Mouse (Mus musculus) hindbrain, embryonic 15.5 days (tissue): ENCODE measurements around the gene Tppp. TPM values are rescaled to one million over a fixed set of nuclear protein-coding genes. Genes with fewer than 3 reads are reported as not detected.
A peak's percentile ranks its signal among the peaks of the same experiment; 100 is the strongest.

ENCODE experiments used
- ATAC-seq: fragments of 200-750 bp; cut with Nextera tagmentation; 2 replicates; pipeline ENCODE4 v1.8.0; 2017; ENCODE audit warnings: low read depth, moderate number of reproducible peaks, moderate TSS enrichment; ENCODE audit not compliant: low FRiP score
- H3K27ac ChIP-seq: fragments of 300-500 bp; sonication (generic); replicated peaks from 2 replicates; pipeline ENCODE4 v1.5.1; 2015; ENCODE audit warnings: mild to moderate bottlenecking, inconsistent platforms
- H3K27me3 ChIP-seq: fragments of 300-500 bp; sonication (generic); 2 replicates; pipeline ENCODE4 v1.6.1; 2015; ENCODE audit warnings: control low read depth, inconsistent platforms
- H3K36me3 ChIP-seq: fragments of 300-500 bp; sonication (generic); 2 replicates; pipeline ENCODE4 v1.6.1; 2015; ENCODE audit warnings: control low read depth, inconsistent platforms
- H3K4me1 ChIP-seq: fragments of 300-500 bp; sonication (generic); replicated peaks from 2 replicates; pipeline ENCODE4 v1.6.1; 2015; ENCODE audit warnings: control low read depth, inconsistent platforms
- H3K4me2 ChIP-seq: fragments of 300-500 bp; sonication (generic); 2 replicates; pipeline ENCODE4 v1.6.1; 2015; ENCODE audit warnings: moderate library complexity, mild to moderate bottlenecking, inconsistent platforms
- H3K4me3 ChIP-seq: fragments of 300-500 bp; sonication (generic); 2 replicates; pipeline ENCODE4 v1.5.1; 2015; ENCODE audit warnings: mild to moderate bottlenecking, inconsistent platforms
- H3K9ac ChIP-seq: fragments of 300-500 bp; sonication (generic); 2 replicates; pipeline ENCODE4 v1.6.1; 2015; ENCODE audit warnings: inconsistent platforms
- H3K9me3 ChIP-seq: fragments of 300-500 bp; sonication (generic); 2 replicates; pipeline ENCODE4 v1.6.1; 2016; ENCODE audit warnings: control low read depth, inconsistent platforms
- WGBS: fragments of 180-500 bp; shearing (Covaris S2); methylation state at CpG from one replicate; pipeline ENCODE4 v1.1.7; 2015; 5-methylcytosine and 5-hydroxymethylcytosine counted together
- polyA plus RNA-seq: library from polyadenylated mRNA; unstranded; fragments of >200 nt; fragmentation: Nextera tagmentation; extraction: Ambion mirVana; gene quantifications from 2 replicates; pipeline ENCODE4 v1.2.1, GENCODE M21; 2015

Gene Tppp
- polyA plus RNA-seq, 1 experiment from 2014 or later, result 11.8 TPM

DNA sequence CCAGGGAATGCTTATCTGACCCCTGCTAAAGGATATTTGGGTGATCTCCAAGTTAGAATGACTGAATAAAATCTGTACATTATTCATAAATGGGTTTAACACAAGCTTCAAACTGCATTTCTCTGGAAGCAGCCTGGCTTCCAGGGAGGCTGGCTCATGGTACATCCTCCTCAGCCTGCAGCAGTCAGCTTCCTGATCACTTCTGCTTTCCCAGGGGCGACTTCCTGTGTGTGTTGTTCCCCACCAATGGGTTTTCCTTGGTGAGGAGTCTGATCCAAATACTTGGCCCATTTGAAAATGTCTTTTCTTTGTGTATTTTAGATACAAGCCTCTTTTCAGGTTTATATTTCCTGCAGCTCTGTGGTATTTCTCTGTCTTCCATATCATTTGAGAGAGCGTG is 19.8 kb downstream of the Tppp start:
- no peak for ATAC-seq
- WGBS, result 91% methylated on average over 2 of the region's 2 CpGs
- Histone ChIP-seq H3K27me3 (no peaks in the 10 kb centered on the region), H3K4me3 (no peak overlapping the region), H3K27ac (no peak overlapping the region), H3K9ac (no peak overlapping the region), H3K4me1 (peaks cover 16% of the 10 kb centered on the region), H3K4me2 (no peak overlapping the region), H3K36me3 (peaks cover 19% of the 10 kb centered on the region; the same call in 1 of the 2 replicates), H3K9me3 (no peaks in the 10 kb centered on the region)

DNA sequence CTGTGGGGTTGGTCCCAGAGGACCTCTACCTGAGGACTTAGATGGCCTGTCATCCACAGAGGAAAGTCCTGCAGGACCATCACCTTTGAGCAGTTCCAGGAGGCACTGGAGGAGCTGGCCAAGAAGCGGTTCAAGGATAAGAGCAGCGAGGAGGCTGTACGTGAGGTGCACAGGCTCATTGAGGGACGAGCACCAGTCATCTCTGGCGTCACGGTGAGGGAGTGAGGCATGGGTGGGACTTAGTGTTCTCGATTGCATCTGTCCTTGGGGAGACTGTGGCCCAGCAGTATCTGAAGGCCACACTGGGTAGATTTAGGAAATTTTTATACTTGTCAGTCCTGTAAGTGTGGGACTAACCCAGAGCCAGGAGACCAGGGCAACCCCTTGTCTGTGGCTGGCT is 21.5 kb downstream of the Tppp start:
- Histone ChIP-seq H3K27me3 (no peaks in the 10 kb centered on the region), H3K9ac (no peak overlapping the region), H3K4me2 (no peak overlapping the region), H3K36me3 (peaks cover 19% of the 10 kb centered on the region), H3K4me1 (peaks cover 6% of the 10 kb centered on the region), H3K9me3 (no peaks in the 10 kb centered on the region), H3K27ac (no peak overlapping the region), H3K4me3 (no peak overlapping the region)
- WGBS, result 91% methylated on average over 7 of the region's 7 CpGs
- no peak for ATAC-seq

DNA sequence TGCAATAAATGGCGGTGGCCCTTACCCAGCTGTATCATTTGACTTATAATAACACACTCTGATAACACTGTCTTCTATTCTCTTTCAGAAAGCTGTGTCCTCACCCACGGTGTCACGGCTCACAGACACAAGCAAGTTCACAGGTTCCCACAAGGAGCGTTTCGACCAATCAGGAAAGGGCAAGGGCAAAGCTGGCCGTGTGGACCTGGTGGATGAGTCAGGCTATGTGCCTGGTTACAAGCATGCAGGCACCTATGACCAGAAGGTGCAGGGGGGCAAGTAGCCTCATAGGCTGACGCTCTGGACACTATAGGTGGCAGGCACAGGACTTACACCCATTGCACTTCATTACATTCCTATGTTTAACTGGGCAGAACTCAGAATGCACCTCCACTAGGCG is 21.9 kb downstream of the Tppp start:
- H3K27ac ChIP-seq, result no peak overlapping the region
- no peak overlapping the region for H3K4me2 ChIP-seq
- no peaks in the 10 kb centered on the region for H3K27me3 ChIP-seq
- no peaks in the 10 kb centered on the region for H3K9me3 ChIP-seq
- WGBS, result 85% methylated on average over 8 of the region's 8 CpGs
- ATAC-seq, result no peak
- H3K4me3 ChIP-seq, result no peak overlapping the region
- H3K9ac ChIP-seq, result no peak overlapping the region
- peaks cover 19% of the 10 kb centered on the region for H3K36me3 ChIP-seq
- peaks cover 2% of the 10 kb centered on the region; the same call in 1 of the 2 replicates for H3K4me1 ChIP-seq

DNA sequence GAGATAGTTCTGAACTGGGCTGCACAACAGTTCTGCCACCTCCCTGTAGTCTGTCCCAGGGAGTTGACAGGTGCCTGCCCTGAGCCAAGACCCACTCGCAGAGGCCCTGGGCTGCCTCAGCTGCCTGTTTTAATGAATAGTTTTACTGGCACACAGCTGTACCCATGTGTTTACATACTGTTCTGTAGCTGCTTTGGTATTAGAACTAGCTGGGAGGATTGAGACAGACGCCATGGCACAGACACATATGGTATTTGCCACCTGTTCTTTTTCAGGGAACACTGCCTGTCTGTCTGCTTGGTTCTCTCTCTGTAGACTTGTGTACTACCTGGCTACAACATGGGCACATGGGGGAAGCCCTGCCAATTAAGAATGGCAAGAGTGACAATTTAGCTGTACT is 25.5 kb downstream of the Tppp start:
- WGBS, result 81% methylated on average over 2 of the region's 2 CpGs
- Histone ChIP-seq H3K4me3 (no peak overlapping the region), H3K4me1 (no peaks in the 10 kb centered on the region), H3K27ac (no peak overlapping the region), H3K36me3 (peaks cover 19% of the 10 kb centered on the region), H3K27me3 (no peaks in the 10 kb centered on the region), H3K9me3 (no peaks in the 10 kb centered on the region), H3K4me2 (no peak overlapping the region), H3K9ac (no peak overlapping the region)
- ATAC-seq, result no peak

DNA sequence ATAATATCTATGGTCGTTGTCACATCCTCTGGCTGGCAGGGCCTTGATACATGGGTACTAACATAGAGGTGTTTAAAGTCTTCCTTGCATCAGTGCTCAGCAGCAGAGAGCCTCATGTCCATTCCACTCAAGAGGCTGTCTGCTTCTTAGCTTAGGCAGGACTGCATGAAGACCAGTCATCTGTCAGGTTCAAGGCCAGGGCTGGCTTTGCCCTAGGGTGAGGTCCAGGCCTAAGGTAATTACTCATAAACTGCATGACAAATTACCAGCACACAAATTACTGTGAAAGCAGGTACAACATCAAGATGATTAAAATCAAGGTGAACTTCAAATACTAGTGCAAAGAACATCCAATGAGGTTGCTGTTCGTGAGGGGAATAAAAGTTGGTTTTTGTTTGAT is 26.6 kb downstream of the Tppp start:
- Histone ChIP-seq H3K27ac (no peak overlapping the region), H3K36me3 (peaks cover 19% of the 10 kb centered on the region), H3K4me3 (no peak overlapping the region), H3K9ac (no peak overlapping the region), H3K27me3 (no peaks in the 10 kb centered on the region), H3K4me2 (no peak overlapping the region), H3K4me1 (no peaks in the 10 kb centered on the region), H3K9me3 (no peaks in the 10 kb centered on the region)
- WGBS, result 96% methylated on average over 2 of the region's 2 CpGs
- no peak for ATAC-seq

DNA sequence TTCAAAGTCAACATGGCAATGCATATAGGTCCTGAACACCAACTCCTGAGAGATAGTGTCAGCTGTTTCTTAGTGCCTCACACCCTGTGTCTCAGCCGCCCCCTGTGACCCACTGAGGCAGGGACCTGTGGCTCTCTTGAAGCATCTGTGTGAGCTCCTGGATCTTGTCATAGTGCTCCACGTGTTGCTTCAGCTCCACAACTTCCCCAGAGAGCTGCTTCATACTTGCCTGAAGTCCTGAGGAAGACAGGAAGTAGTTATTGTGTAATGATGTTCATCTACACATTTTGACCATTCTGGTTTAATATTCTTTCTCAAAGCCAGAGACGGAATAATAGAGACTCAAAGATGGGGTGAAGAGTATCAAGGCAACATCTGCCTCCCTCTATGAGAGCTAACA is 30.7 kb downstream of the Tppp start:
- Histone ChIP-seq H3K9me3 (no peaks in the 10 kb centered on the region), H3K4me1 (no peaks in the 10 kb centered on the region), H3K27ac (no peak overlapping the region), H3K4me2 (no peak overlapping the region), H3K9ac (no peak overlapping the region), H3K4me3 (no peak overlapping the region), H3K36me3 (no peaks in the 10 kb centered on the region; the same call in 1 of the 2 replicates), H3K27me3 (no peaks in the 10 kb centered on the region)
- no peak for ATAC-seq
- 92% methylated on average over 3 of the region's 3 CpGs for WGBS

DNA sequence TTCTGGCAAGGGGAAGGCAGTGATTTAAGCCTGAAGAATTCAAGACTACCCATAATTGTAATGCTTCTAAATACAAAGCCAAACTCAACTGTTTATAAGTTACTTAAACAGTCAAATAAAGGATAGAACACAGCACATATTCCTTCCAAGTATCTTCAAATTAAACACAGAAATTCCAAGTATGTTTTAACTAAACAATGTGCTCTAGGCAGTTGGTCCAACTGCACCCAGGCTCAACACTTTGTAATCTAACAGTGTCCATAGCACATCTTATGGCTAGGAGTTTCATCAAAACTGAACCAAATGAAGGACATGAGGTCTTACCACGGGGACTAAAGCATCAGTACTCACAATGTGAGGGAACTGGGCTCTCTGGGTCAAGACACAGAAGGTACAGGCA is 47.0 kb downstream of the Tppp start:
- H3K4me1 ChIP-seq, result no peaks in the 10 kb centered on the region
- H3K9me3 ChIP-seq, result no peaks in the 10 kb centered on the region
- ATAC-seq, result no peak
- H3K9ac ChIP-seq, result no peak overlapping the region
- 97% methylated on average over 1 of the region's 1 CpGs for WGBS
- no peaks in the 10 kb centered on the region for H3K27me3 ChIP-seq
- H3K4me2 ChIP-seq, result no peak overlapping the region
- no peaks in the 10 kb centered on the region for H3K36me3 ChIP-seq
- no peak overlapping the region for H3K4me3 ChIP-seq
- no peak overlapping the region for H3K27ac ChIP-seq

DNA sequence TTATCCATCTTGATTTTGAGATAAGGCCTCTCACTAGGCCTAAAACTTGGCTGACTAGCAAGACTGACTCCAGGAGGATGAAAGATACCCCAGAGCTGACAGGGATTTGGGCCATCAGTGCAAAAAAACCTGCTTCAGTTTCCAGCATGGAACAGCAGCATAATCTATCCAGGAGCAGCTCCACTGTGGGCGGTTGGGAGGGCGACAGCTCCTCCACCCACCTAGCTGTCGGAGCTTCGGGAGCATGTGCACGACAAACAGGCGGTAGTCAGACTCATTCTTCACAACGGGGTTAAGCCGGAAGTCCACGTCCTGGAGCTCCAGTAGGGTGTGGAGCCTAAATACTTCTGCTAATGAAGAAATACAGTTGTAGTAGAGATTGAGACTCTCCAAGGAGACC is 48.9 kb downstream of the Tppp start:
- H3K9ac ChIP-seq, result no peak overlapping the region
- WGBS, result 95% methylated on average over 9 of the region's 9 CpGs
- no peaks in the 10 kb centered on the region for H3K36me3 ChIP-seq
- H3K4me2 ChIP-seq, result no peak overlapping the region
- H3K4me3 ChIP-seq, result no peak overlapping the region
- no peaks in the 10 kb centered on the region; the same call in 1 of the 2 replicates for H3K4me1 ChIP-seq
- no peaks in the 10 kb centered on the region for H3K27me3 ChIP-seq
- H3K27ac ChIP-seq, result no peak overlapping the region
- no peaks in the 10 kb centered on the region for H3K9me3 ChIP-seq
- ATAC-seq, result no peak

DNA sequence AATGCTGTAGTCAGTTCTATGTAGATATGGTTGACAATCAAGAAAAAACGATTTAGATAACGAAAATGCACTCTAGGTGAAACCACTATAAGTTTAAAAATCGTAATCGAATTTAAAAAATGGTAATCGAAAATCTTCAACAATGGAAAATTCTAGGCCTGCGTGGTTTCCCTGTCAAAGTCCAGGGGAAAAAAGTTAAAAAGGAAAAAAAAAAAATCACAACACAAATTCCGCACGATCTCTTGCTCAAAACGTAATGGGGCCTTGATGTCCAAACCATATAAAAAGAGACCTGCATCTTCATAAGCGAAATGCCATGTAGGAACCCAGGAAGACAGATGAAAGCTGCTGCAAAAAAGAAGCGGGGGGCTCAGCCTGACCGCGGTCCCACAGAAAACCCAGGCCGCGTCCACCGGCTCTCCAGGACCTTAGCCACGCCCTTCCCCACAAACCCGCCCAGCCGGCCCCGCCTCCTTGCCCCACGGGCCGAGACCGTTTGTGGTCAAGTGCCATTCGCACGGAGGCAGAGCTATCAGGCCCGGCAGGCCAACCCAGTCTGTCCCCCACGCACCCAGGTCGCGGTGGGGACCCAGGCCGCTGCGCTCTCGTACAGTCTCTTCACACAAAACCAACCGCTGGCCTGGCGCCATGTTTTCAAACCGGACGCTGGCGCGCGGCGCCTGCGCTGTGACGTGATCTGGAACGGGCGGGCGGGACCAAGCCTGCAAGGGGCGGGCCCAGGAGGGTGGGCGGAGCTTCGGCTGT is 52.6 kb downstream of the Tppp start, which contains the start of gene Cep72:
Gene Cep72, minus strand, starts transcription at position 687 of the 765 bp plus-strand sequence.
- Histone ChIP-seq H3K27me3 (no peaks in the 10 kb centered on the region), H3K9me3 (no peaks in the 10 kb centered on the region), H3K36me3 (no peaks in the 10 kb centered on the region), H3K4me1 (no peaks in the 10 kb centered on the region; the same call in 1 of the 2 replicates), H3K9ac (peak within 1 kb of the TSS; percentile 81), H3K4me2 (peak within 1 kb of the TSS; percentile 70), H3K4me3 (peak within 1 kb of the TSS; percentile 84), H3K27ac (peak within 1 kb of the TSS; percentile 68)
- 3% methylated on average over 48 of the region's 48 CpGs for whole genome bisulfite sequencing
- ATAC-seq, result peak; percentile 97

DNA sequence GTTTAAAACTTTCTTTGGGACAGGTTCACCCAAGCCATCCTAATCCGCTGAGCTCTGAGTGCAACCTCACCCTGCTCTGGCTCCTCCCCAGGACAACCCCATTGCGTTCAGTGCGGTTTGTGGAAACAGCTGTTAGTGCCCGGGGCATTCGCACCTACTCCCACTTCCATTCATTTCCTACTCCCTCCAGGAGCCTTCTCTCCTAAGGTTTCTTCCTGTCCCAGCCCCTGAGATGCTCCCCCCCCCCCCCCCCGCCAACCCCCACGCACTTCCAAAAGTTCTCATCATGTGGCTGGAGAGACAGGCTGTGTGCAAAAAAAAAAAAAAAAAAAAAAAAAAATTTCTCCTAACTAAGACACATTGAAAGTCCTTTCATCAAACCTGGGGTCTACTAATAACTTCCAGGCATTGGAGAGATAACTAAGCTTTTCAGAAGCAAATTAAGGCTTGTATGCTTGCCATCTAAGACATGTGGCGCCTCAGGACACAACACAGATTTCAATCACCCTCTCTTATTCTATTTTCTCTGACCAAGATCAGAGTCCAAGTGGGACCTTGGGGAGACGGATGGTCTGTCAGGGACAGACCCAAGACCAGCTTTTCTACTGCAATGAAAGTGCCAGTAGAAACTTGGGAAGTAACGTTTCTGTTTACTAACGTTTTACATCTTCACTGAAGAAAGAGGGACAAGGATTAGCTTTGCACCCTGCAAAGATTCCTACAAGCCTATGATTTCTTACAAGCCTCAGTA is 53.3 kb downstream of the Tppp start:
- Histone ChIP-seq H3K9me3 (no peaks in the 10 kb centered on the region), H3K27me3 (no peaks in the 10 kb centered on the region), H3K4me3 (peak overlapping the region; percentile 84), H3K4me2 (peak overlapping the region; percentile 70), H3K4me1 (no peaks in the 10 kb centered on the region; the same call in 1 of the 2 replicates), H3K9ac (peak overlapping the region; percentile 81), H3K27ac (no peak overlapping the region), H3K36me3 (no peaks in the 10 kb centered on the region)
- no peak for ATAC-seq
- WGBS, result 31% methylated on average over 10 of the region's 11 CpGs

DNA sequence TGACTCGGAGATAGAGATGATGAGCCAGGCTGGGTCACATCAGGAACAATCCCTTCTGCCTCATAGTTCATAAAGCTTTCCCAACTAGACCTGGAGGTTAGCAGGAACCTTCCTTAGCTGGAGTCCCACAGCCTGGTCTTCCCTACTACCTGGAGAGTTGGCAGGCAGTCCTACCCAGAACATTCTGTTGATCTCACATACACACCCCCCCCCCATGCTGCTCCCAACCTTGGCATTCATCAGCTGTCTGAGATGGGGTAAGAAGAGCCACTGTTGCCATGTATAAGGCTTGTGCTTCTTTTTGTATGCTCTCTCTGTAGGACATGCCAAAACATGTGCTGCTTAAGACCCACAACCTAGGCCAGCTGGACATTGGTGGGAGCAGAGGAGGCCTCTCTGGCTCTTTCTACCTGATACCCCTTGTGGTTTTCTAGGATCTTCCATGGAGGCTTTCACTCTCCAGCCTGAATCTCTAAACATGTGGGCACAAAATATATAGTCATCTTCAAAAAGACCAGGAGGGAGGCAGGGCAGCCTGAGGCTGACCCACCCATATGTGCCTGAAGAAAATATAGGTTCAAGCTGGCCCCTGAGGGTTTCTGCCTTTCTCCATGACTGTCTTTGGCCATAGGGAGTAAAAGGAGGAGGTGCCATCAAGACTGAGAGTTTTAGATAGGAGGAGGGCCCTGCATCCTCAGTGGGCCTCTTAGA is 54.3 kb downstream of the Tppp start:
- no peaks in the 10 kb centered on the region for H3K36me3 ChIP-seq

DNA sequence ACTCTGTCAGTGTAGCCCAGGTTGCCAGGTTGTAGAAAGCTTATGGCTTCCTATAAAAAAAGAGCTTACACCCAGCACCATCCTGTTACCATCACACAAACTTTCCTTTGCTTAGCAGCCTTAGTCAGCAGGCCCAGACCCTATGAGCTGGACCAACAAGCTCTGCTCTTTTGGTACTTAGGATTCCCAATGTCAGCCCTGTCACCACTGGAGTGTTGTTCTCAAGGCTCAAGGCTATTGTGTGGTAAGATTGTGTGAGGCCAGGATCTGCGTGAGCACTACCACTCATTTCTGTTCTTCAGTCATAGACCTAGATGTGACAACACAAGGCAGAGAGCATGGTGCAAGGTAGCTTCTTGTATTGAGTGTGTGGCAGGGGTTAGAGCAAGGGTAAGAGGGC is 57.4 kb downstream of the Tppp start:
- no peak for ATAC-seq
- Histone ChIP-seq H3K4me2 (no peak overlapping the region), H3K27me3 (no peaks in the 10 kb centered on the region), H3K4me3 (no peak overlapping the region), H3K4me1 (no peaks in the 10 kb centered on the region), H3K27ac (no peak overlapping the region), H3K9me3 (no peaks in the 10 kb centered on the region), H3K9ac (no peak overlapping the region), H3K36me3 (no peaks in the 10 kb centered on the region)
- 85% methylated on average over 1 of the region's 1 CpGs for WGBS

More for the DNA sequence above, 54.3 kb downstream of the Tppp start:
- no peak overlapping the region for H3K4me3 ChIP-seq
- ATAC-seq, result no peak
- no peak overlapping the region for H3K9ac ChIP-seq
- 79% methylated on average over 1 of the region's 1 CpGs for WGBS
- H3K9me3 ChIP-seq, result no peaks in the 10 kb centered on the region
- no peak overlapping the region for H3K27ac ChIP-seq
- no peak overlapping the region for H3K4me2 ChIP-seq
- no peaks in the 10 kb centered on the region; the same call in 1 of the 2 replicates for H3K4me1 ChIP-seq
- H3K27me3 ChIP-seq, result no peaks in the 10 kb centered on the region
